Mouse (Mus musculus) G1E (cell line): Measurements from ENCODE around the gene Ppfia3.

ENCODE experiments used
- CTCF ChIP-seq: IDR thresholded peaks from 2 replicates; pipeline ENCODE4 v1.5.1; 2012; ENCODE audit warnings: low read depth, low read length, inconsistent platforms, mixed read lengths
- GATA1 ChIP-seq: IDR thresholded peaks from 2 replicates; pipeline ENCODE4 v1.6.1; 2012; ENCODE audit warnings: borderline replicate concordance, low read length, inconsistent platforms, mixed read lengths
- GATA2 ChIP-seq: IDR thresholded peaks from 2 replicates; pipeline ENCODE4 v1.6.1; 2012; ENCODE audit warnings: low read depth, low read length, inconsistent platforms, borderline replicate concordance
- POLR2AphosphoS5 ChIP-seq: IDR thresholded peaks from 2 replicates; pipeline ENCODE4 v1.6.1; 2012; ENCODE audit warnings: low read depth, low read length, inconsistent platforms; ENCODE audit not compliant: insufficient replicate concordance
- TAL1 ChIP-seq: conservative IDR thresholded peaks from 2 replicates; pipeline ENCODE4 v1.6.1; 2012; ENCODE audit warnings: low read depth, low read length, inconsistent platforms, mixed read lengths

GRCm38 (mm10) chr7:45415636-45416035 is 48.8 kb upstream of the Ppfia3 start:
- TF ChIP-seq CTCF (no peak), GATA1 (no peak), TAL1 (no peak), POLR2AphosphoS5 (no peak), GATA2 (no peak)
